Mouse (Mus musculus): Measurements from ENCODE around the gene Fhl3. TPM values are rescaled to one million over a fixed set of nuclear protein-coding genes. Genes with fewer than 3 reads are reported as not detected.

The Fhl3 gene
- polyA plus RNA-seq, 1 experiment from 2014 or later = 3.8 TPM

DNA sequence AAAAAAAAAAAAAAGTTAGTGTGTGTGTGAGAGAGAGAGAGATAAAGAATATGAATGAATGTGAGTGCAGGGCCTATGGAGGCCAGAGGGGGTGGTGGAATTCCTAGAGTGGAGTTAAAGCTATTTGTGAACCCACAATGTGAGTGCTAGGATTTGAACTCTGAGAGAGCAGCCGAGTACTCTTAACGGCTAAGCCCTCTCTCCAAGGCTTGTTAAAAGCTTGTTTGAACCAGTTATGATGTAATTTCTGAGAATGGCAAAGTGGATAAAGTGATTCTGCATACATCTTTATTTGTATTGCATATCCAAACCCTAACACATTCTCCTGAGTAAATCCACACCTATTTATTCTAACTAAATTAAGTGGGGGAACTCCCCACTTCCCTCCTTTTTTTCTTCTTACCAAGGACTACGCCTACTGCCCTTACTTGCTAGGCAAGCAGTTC, 8.1 kb upstream of the Fhl3 start:
- Histone ChIP-seq H3K36me3 (ENCODE audit: control insufficient read depth, insufficient read depth) (0 out of 2 replicates have a peak, but pooled peaks cover 5% of the 10 kb centered on the region), H3K27me3 (replicated peaks; ENCODE audit: control insufficient read depth, insufficient read depth, low read length) (no peaks in the 10 kb centered on the region), H3K4me2 (replicated peaks; ENCODE audit: low read depth) (peak overlapping the region; percentile 77), H3K27ac (ENCODE audit: low read depth, low read length) (no peak overlapping the region), H3K4me1 (replicated peaks; ENCODE audit: control insufficient read depth, insufficient read depth, low read length) (no peaks in the 10 kb centered on the region), H3K9me3 (ENCODE audit: control insufficient read depth) (no peaks in the 10 kb centered on the region), H3K4me3 (ENCODE audit: low read depth, low read length) (peak overlapping the region; percentile 62), H3K9ac (ENCODE audit: low read depth, low read length) (peak overlapping the region; percentile 74)
- TF ChIP-seq CTCF (IDR thresholded peaks at IDR 0.05; ENCODE audit: low read depth) = no peak
- no peak for ATAC-seq
- WGBS = 54% methylated on average over 3 of the region's 3 CpGs

DNA sequence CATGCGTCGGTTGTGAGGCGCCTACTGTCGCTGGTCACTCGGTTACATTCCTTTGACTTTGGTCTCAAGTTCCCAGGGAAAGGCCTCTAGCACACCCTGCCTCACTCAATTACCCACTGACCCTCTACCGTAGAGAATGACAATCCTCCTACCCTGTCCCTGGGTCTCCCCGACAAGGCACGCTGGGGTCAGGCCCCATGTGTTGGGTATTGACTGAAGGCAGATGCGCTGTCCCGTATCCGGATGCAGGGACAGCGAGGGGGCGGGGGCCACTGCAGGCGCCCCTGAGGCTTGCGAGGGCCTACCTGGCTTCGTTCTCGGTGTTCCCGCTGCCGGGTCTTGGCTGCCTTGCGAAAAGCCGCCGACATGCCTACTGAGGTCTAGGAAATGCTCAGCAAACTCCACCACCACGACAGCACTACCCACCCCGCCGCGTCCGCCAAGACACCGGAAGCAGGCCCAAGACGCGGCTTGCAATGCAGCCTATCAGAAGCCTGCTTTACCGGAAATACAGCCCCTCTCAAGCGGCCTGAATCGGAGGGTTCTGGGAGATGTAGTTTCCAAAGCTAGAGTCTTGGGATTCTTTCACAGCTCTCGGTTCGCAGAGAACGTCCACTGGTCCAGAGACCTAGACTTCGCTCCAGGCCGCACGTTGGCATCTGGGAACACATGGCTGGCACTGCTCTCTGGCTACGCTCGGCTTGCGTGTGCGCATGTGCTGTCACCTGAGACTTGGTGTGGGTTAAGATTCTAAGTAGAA, 7.2 kb upstream of the Fhl3 start, which contains the start of gene Utp11:
TSS of gene Utp11 (minus strand) at position 466 of the 760 bp plus-strand sequence.
- H3K4me3 ChIP-seq (ENCODE audit: low read depth, low read length) = peak within 1 kb of the TSS; percentile 62
- H3K9me3 ChIP-seq (ENCODE audit: control insufficient read depth) = no peaks in the 10 kb centered on the region
- no peak for TF ChIP-seq CTCF (IDR thresholded peaks at IDR 0.05; ENCODE audit: low read depth)
- H3K4me2 ChIP-seq (replicated peaks; ENCODE audit: low read depth) = peak within 1 kb of the TSS; percentile 77
- H3K27me3 ChIP-seq (replicated peaks; ENCODE audit: control insufficient read depth, insufficient read depth, low read length) = no peaks in the 10 kb centered on the region
- no peaks in the 10 kb centered on the region for H3K4me1 ChIP-seq (replicated peaks; ENCODE audit: control insufficient read depth, insufficient read depth, low read length)
- ATAC-seq = peak; percentile 94
- no peak within 1 kb of the TSS for H3K27ac ChIP-seq (ENCODE audit: low read depth, low read length)
- H3K9ac ChIP-seq (ENCODE audit: low read depth, low read length) = peak within 1 kb of the TSS; percentile 74
- under 1% methylated on average over 43 of the region's 43 CpGs for WGBS
- H3K36me3 ChIP-seq (ENCODE audit: control insufficient read depth, insufficient read depth) = no peaks in the 10 kb centered on the region

DNA sequence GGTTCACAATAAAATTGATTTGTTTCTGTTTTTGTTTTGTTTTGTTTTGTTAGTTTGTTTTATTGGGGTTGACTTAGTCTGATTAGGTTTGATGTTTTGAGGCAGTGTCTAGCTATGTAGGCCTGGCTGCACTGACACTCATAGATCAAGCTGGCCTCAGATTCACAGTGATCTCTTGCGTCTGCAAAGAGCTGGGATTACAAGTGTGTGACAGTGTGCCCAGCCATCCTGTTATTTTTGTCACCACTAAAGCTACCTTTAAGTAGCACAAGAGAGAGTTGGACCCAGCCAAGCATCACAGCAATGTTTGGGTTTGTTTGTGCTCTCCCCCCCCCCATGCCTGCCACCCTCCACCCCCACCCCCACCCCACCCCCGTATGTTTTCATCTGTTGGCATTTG, 5.9 kb upstream of the Fhl3 start:
- Histone ChIP-seq H3K4me2 (replicated peaks; ENCODE audit: low read depth) (no peak overlapping the region), H3K9me3 (ENCODE audit: control insufficient read depth) (no peaks in the 10 kb centered on the region), H3K36me3 (ENCODE audit: control insufficient read depth, insufficient read depth) (no peaks in the 10 kb centered on the region), H3K4me3 (ENCODE audit: low read depth, low read length) (no peak overlapping the region), H3K27me3 (replicated peaks; ENCODE audit: control insufficient read depth, insufficient read depth, low read length) (no peaks in the 10 kb centered on the region), H3K9ac (ENCODE audit: low read depth, low read length) (no peak overlapping the region), H3K27ac (ENCODE audit: low read depth, low read length) (no peak overlapping the region), H3K4me1 (replicated peaks; ENCODE audit: control insufficient read depth, insufficient read depth, low read length) (no peaks in the 10 kb centered on the region)
- TF ChIP-seq CTCF (IDR thresholded peaks at IDR 0.05; ENCODE audit: low read depth) = no peak
- WGBS = 87% methylated on average over 2 of the region's 2 CpGs
- ATAC-seq = no peak

DNA sequence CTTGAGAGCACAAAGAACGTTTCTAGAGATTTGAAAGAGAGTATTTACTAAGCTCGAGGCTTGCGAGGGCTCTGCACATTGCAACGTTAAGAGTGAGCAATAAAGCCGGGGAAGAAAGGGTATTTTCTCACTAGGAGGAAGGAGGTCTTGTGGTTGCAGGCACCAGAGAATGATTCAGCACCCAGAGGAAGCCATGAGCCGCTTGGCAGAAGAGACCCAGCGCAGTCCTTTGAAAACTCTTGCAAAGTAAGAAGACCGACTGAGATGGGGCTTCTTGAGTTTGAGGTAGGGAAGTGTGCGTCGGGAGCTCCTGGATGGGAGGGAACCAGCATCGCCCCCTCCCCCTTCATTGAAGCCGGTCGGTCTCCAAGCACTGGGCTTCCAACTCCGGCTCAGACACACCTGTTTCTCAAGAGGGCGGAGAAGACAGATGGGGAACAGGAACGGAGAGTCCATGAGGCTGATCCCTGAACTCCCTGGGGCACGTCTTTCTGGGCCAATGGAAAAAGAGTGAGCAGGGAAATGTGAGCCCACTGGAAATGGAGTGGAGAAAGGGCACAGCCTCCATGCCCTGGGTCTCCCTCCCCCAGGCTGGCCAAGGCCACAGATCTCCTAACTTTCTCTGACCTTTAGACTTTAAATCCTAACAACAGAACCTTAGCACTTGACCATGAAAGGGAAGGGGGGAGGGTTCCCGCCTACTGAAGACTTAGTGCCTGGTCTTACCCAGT, 4.5 kb upstream of the Fhl3 start:
- TF ChIP-seq CTCF (IDR thresholded peaks at IDR 0.05; ENCODE audit: low read depth) = no peak
- Histone ChIP-seq H3K4me2 (replicated peaks; ENCODE audit: low read depth) (peak overlapping the region; percentile 43), H3K9ac (ENCODE audit: low read depth, low read length) (no peak overlapping the region), H3K9me3 (ENCODE audit: control insufficient read depth) (no peaks in the 10 kb centered on the region), H3K36me3 (ENCODE audit: control insufficient read depth, insufficient read depth) (no peaks in the 10 kb centered on the region), H3K4me1 (replicated peaks; ENCODE audit: control insufficient read depth, insufficient read depth, low read length) (no peaks in the 10 kb centered on the region), H3K27ac (ENCODE audit: low read depth, low read length) (no peak overlapping the region), H3K27me3 (replicated peaks; ENCODE audit: control insufficient read depth, insufficient read depth, low read length) (no peaks in the 10 kb centered on the region), H3K4me3 (ENCODE audit: low read depth, low read length) (no peak overlapping the region)
- 11% methylated on average over 18 of the region's 18 CpGs for WGBS
- no peak for ATAC-seq

DNA sequence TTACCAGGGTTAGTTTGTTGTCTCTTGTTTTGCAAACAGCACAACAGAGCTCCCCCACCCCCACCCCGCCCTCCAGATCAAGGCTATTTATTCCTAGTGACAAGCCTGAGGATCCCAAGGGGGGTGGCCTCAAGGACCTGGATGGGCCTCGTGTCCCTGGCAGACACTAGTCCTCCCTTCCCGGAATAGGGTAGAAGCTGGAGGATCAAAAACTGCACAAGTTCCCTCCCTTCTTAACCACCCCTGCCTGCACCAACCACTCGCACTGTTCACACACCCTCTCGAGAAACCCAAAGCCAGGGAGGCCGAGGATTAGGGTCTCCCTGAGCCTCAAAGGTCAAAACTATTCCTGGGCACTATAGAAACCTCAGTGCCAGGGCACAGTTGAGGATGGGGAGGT, 710 bp upstream of the Fhl3 start:
- H3K4me3 ChIP-seq (ENCODE audit: low read depth, low read length) = peak overlapping the region; percentile 73; the same call in 1 of the 2 replicates
- ATAC-seq = no peak
- no peaks in the 10 kb centered on the region for H3K36me3 ChIP-seq (ENCODE audit: control insufficient read depth, insufficient read depth)
- H3K9ac ChIP-seq (ENCODE audit: low read depth, low read length) = no peak overlapping the region
- WGBS = 30% methylated on average over 6 of the region's 6 CpGs
- H3K9me3 ChIP-seq (ENCODE audit: control insufficient read depth) = no peaks in the 10 kb centered on the region
- H3K4me2 ChIP-seq (replicated peaks; ENCODE audit: low read depth) = peak overlapping the region; percentile 93
- no peaks in the 10 kb centered on the region for H3K27me3 ChIP-seq (replicated peaks; ENCODE audit: control insufficient read depth, insufficient read depth, low read length)
- no peak for TF ChIP-seq CTCF (IDR thresholded peaks at IDR 0.05; ENCODE audit: low read depth)
- peaks cover 3% of the 10 kb centered on the region; the same call in 1 of the 2 replicates for H3K4me1 ChIP-seq (replicated peaks; ENCODE audit: control insufficient read depth, insufficient read depth, low read length)
- H3K27ac ChIP-seq (ENCODE audit: low read depth, low read length) = no peak overlapping the region

Data from intestine, postnatal 0 days (tissue).